Mouse (Mus musculus) lung, postnatal 10 days (tissue): Measurements from ENCODE around the gene Crtc1.
A peak's percentile ranks its signal among the peaks of the same experiment; 100 is the strongest.

Experiments used
- DNase-seq: peaks from one replicate; pipeline ENCODE4 v3.0.0; 2021

Gene Crtc1

DNA sequence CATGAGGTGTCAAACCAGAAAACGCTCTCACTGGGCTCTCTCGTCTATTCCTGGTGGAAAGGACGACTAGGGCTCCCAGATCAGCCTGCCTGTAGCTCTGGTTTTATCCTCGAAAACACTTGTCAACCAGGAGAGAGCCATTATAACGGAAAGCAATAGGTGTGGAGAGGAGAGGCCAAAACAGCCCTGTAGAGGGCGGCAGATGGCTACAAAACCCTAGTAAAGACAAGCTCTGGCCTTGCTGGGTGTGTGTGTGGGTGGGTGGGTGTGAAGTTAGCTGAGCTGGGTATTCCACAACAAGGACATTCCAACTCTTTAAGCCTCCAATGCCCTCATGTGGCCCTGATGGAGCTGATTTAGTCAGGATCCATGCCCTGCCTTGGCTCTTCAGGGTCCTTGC is 95.7 kb downstream of the Crtc1 start:
- peak; percentile 60 for DNase-seq

DNA sequence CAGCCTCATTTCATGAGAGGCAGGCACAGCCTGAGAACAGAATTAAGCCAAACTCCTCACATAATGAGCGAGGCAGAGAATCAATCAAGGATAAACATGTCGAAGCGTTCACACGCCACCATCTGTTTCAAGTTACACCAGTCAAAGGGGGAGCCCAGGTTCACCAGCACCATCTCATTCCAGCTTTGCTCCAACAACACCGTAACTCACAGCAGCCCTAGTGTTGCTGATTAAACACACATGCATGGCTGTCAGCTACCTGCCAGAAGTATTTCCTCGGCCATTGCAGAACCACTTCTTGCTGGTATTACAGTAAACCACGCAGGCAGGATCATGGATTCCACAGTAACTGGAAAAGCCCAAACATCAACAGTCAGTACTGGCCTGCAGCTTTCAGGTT is 96.3 kb downstream of the Crtc1 start:
- DNase-seq: no peak

DNA sequence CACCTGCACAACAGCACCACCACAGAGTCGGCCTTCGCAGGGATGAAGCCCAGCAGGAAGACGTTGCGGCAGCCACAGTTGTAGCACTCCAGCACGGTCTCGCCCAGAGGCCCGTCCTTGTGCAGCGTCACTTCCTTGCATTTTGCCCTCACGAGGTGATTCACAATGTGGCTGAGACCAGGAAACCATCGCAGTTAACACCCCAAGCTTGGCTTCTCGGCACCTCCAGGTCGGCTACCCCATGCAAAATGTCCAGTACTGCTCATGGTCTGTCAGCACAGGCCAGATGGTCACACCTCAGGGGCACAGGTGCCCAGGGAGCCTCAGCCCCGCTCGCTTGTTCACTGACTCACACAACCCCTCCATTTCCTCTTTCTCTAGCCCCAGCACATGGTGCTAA is 97.4 kb downstream of the Crtc1 start:
- no peak for DNase-seq

DNA sequence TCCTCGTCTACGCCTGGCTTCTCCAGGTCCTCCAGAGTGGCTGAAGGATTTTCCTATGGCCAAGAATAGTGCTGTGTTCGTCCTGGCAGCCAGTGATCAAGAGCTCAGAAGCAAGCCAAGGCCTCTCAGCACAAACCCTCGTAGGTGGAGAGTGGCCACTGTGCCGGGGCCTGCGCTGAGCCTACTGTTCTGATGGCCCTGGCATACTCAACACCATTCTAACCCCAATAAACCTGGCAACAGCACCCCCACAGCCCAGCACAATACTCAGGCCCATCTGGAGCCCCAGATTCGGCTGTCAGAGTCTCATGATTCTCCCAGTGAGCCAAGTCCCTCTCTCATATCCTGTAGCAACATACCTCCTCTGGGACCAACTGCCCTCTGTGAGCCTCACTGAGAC is 98.7 kb downstream of the Crtc1 start:
- no peak for DNase-seq

DNA sequence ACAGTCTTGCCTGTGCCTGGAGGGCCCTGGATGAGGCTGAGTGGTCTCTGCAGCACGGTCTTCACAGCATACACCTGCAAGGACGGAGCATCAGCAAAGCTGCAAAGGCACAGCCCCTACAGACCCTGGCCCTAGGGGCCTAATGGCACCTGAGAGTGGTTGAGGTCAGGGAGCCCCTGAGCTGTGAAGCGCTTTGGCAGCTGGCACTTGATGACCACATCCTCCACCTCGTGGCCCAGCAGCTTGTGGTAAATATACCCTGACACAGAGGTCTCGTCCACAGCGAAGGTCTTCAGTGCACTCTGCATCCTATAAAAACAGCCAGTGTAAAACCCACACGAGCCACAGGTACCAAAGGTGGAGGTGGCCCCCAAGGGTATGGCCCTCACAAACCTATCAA is 100.4 kb downstream of the Crtc1 start:
- no peak for DNase-seq

DNA sequence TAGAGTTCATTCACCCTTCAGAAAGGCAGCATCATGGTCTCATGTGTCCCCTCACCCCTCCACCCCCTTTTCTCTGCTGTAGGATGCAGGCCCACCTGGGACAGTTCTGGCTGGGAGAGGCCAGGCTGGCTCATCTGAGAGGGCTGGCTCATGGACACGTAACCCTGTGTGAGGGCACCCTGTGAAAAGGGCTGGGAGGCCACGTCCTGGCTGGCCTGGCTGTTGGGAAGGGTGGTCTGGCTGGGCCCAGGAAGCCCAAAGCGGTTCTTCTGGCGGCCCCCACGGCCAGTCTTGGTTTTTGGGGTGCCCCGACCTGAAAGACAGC is 106.5 kb downstream of the Crtc1 start:
- no peak for DNase-seq
